Mouse (Mus musculus) cerebellum, adult 2 months (tissue): Measurements from ENCODE around the gene Gm15319.
"Not testable (repeated sequence)": the region's sequence is repeated elsewhere in the genome, so short reads cannot be mapped to it uniquely, and the experiment has no call there.

ENCODE experiments used
- CTCF ChIP-seq: fragments of 200-500 bp; IDR thresholded peaks from 2 replicates; pipeline ENCODE4 v1.5.1; 2011; ENCODE audit warnings: low read depth, mild to moderate bottlenecking, control low read depth, low read length, moderate library complexity, borderline replicate concordance; ENCODE audit not compliant: insufficient read depth
- POLR2A ChIP-seq: fragments of 200-500 bp; IDR thresholded peaks from 2 replicates; pipeline ENCODE4 v1.6.1; 2011; ENCODE audit warnings: low read length, control low read depth, borderline replicate concordance; ENCODE audit not compliant: insufficient read depth

GRCm38 (mm10) chr8:20353579-20353978 is 9.4 kb downstream of the Gm15319 start:
- not testable (repeated sequence) for TF ChIP-seq CTCF, POLR2A
